Mouse (Mus musculus) left cerebral cortex, adult 18-20 months (tissue): ENCODE results near the gene Rilpl1. TPM values are rescaled to one million over a fixed set of nuclear protein-coding genes. Genes with fewer than 3 reads are reported as not detected.
A peak's percentile ranks its signal among the peaks of the same experiment; 100 is the strongest.
"Not testable (repeated sequence)": the region's sequence is repeated elsewhere in the genome, so short reads cannot be mapped to it uniquely, and the experiment has no call there.

ENCODE experiments used
- DNase-seq, 2 experiments: peaks; one replicate each; pipeline ENCODE4 v3.0.0; 2021 to 2022; ENCODE audit warnings: low spot score in 2 of 2, mixed read lengths in 1 of 2
- long read RNA-seq, 2 experiments: library from polyadenylated mRNA; stranded (forward); transcript quantifications; one replicate each; pipeline ENCODE4 v2.0.0; 2021
- total RNA-seq, 2 experiments: library from RNA; stranded (reverse); gene quantifications; 2 replicates each; pipeline ENCODE4 v1.2.3; 2021

The Rilpl1 gene
- total RNA-seq, result 10 to 100 TPM; 85.1 to 93.3 TPM
- long read RNA-seq, experiment 1, transcript Rilpl1-201 (7 exons, 2,249 nt), result major isoform, 141 of 160 reads
- long read RNA-seq, experiment 1, partial matches to known transcripts, result 10 of 160 reads
- long read RNA-seq, experiment 1, other reads (novel, unspliced or antisense), result 8 of 160 reads
- long read RNA-seq, experiment 2, transcript Rilpl1-201 (7 exons, 2,249 nt), result major isoform, 110 of 121 reads
- long read RNA-seq, experiment 2, partial matches to known transcripts, result 5 of 121 reads
- long read RNA-seq, experiment 2, other reads (novel, unspliced or antisense), result 6 of 121 reads

DNA sequence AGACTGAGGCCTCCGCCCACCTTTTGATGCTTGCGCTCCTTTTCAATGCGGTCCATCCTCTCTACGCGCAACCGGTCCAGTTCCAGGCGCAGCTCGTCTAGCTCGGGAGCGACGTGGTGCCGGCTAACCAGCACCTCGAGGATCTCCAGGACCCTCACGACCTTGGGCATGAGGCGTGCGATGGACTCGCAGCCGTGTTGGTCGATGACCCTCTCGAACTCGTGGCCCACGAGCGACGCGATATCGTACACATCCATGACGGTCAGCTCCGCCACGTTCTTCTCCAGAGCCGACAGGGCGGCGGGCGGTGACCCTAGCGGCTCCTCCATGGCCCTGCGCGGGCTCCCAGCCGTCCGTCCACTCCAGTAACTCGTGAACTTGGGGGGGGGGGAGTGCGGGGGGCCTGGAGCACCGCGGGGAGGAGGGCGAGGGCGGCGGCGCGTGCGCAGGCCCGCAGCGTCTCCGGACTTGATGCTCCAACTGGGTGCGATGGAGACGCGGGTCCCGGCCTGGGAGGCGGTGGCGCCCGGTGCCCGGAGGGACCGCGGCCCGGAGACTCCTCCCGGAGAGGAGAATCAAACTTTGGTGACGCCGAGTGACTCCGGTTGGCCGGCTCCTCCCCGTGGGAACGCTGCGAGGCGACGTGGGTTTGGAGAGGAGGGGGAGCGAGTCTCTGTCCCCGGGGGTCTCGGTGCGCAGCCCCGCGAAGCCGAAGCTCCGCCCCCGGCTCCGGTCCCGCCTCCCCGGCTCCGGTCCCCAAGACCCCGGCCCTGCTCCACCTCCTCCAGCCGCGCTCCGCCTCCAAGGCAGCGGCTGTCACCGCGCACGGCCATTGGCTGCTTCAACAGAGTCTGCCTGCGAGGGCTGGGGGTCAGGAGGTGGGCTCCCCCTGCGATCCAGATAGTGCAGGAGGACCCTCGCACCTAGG, at the start of gene Rilpl1:
Gene Rilpl1, minus strand, starts transcription at position 737 of the 928 bp plus-strand sequence.
- DNase-seq, result peak; percentile 69 to 80

DNA sequence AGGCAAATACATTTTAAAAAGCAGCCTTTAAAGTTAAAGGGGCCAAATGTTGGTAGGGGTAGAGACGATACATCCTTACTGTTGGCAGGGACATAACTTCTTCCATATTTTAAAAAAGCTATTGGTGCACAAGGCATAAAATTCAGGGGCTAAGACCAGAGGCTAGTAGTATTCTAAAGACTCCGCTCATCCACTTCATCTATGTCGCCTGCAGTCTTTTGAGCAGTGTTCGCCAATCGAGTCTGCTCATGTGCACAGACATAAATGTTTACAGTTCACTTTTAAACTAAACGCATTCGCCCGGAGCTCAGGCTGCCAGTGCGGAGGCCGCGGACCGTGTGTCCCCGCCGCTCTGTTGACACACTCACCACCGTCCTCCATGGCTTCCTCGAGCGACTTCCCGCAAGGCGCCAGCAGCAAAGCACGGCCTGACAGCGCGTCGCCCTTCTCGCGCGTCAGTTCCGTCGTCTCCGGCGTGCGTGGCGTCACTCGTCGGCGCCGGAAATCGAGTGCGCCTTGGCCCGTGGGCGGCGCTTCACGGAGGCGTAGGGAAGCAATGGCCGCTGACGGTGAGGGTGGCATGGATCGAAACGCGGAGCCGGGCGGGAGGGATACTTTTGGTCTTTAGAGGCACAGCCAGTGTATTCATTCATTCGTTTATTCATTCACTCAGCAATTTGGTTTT, 47.6 kb upstream of the Rilpl1 start, which contains the start of the genes Eif2b1 and Gtf2h3:
Gene Eif2b1, minus strand, starts transcription at position 499 of the 685 bp plus-strand sequence.
Gene Gtf2h3, plus strand, starts transcription at position 508 of the 685 bp plus-strand sequence.
- DNase-seq, result peak; percentile 97

DNA sequence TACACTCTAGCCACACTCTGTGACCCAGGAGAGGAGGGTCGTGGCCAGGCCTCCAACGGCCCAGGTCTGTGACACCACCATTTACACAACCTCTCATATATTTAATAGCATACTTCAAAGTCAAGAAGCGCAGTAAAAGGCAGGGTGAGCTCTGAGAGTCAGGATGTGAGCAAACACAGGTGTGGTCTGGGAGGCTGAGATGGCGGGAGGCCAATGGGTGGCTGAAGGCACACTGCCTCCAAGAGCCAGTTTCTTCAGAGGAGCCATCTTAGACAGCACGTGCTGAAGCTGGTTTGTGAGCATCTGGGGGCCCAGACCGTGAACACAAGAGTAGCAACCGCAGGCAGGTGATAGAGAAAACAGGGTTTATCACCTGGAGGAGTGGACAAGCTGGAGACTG, 44.3 kb upstream of the Rilpl1 start:
- DNase-seq, result no peak

DNA sequence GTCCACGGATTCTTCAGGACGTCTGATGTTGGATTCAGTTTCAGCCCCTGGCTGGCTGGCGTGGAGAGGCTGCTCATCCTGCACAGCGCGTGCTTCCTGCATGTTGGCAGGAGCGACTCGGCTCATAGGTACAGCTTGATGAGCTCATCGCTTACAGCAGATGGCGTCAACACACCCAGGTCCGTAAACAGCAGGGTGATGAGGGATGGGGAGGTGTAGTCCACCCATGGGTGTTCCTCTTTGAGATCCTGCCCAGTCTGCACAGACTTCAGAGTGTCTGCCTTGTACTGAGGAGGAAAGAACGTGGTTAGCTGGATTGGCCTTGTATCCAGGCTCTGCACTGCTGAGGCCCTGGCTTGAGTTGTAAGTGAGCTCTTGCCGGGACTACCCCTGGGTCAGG, 39.9 kb upstream of the Rilpl1 start:
- DNase-seq, result peak; percentile 62 to 71

DNA sequence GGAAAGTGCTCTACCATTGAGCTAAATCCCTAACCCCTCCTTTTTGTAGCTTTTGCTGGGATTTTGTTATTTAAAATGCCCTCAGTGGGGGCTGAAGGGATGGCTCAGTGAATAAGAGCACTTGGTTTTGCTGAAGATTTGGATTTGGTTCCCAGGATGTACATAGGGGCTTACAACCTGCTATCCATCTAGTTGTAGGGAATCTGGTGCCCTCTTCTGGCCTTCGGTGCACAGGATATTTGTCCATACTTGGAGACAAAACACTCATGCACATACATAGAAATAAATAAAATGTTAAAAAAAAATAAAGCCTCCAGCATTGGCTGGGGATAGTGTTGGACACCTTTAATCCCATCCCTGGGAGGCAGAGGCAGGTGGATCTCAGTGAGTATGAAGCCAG, 24.0 kb upstream of the Rilpl1 start:
- no peak for DNase-seq

DNA sequence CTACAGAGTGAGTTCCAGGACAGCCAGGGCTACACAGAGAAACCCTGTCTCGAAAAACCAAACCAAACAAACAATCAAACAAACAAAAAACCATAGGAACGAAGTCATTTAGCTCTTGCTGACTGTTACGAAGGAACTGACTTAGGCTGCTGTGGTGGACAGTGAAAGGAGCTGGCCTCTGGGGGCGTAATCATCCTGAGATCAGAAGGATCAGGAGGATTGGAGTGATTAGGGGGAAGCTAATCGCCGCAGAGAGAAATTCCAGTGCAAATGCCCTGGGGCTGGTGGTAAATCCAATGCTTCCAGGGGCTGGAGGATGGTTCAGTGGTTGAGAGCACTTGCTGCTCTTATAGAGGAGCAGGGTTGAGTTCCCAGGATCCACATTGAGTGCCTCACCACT, 22.4 kb upstream of the Rilpl1 start:
- no peak for DNase-seq

DNA sequence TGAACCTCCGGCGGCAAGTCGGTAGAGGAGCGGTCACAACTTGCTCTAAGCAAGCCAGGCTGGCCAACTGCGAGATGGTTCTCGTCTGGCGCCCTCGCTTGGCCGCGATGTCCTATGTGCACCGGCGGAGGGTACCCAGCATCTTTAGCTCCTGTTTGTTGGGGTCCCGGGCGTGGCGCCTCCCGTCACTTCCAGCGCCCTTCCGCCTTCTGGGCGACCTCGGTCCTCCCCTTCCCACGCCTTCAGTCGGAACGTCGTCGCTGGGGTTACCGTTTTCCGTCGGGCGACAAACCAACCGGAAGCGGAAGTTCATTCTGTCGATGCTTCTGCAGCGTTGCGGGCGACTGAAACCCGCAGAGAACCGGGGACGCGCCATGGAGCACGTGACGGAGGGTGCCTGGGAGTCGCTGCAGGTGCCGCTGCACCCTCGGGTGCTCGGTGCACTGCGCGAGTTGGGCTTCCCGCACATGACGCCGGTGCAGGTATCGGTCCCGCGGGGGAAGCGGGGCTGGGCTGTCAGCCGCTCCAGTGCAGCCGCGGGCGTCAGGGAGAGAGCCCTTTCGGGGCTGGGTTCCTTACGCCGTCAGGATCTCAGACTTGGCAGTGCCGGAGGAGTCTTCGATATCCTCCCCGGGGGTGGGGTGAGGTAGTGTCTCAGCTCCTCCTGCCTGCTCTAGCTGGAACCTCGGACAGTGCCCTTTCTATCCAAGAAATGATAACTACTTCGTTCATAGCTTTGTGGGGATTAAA, 21.5 kb upstream of the Rilpl1 start, which contains the start of gene Ddx55:
Gene Ddx55, plus strand, starts transcription at position 307 of the 750 bp plus-strand sequence.
- peak; percentile 88 to 92 for DNase-seq

DNA sequence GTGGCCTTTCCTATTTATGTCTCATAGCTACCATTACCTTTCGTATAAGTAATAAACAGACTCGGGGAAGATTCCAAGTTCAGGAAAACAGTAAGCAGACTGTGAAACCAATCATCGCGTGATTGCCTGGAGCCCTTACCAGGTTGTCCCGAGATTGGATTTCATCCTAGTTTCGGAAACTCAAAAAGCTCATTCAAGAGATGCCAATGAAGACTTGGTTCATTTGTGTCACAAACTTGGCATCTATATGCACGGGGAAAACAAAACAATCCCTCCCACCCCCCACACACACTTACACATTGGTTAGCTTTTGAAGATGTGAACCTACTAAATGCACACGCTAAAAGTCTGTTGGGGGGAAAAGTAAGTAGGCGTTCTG, 20.9 kb upstream of the Rilpl1 start:
- no peak for DNase-seq

DNA sequence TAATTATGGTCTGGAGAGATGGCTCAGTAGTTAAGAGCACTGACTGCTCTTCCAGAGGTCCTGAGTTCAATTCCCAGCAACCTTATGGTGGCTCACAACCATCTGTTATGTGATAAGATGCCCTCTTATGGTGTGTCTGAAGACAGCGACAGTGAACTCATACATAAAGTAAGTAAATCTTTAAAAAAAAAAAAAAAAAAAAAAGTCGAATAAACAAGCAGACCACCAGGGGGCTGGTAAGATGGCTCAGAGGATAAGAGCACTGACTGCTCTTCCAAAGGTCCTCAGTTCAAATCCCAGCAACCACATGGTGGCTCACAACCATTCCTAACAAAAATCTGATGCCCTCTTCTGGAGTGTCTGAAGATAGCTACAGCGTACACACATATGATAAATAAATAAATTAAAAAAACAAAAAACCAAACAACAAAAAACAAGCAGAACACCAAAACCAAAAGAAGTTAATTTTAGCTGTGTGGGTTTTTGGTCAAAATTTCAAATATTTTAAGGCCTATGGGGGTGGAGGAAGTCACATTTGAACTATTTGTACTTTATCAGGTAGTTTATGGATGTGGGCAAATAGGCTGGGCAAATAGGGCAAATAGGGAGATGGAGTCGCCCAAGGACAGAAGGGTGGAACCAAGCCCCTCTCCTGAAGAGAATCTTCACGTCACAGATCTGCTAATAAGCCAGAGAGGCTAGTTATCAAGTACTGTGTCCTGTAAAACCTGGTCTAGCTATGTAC, 20.3 kb upstream of the Rilpl1 start:
- DNase-seq, result not testable (repeated sequence)

DNA sequence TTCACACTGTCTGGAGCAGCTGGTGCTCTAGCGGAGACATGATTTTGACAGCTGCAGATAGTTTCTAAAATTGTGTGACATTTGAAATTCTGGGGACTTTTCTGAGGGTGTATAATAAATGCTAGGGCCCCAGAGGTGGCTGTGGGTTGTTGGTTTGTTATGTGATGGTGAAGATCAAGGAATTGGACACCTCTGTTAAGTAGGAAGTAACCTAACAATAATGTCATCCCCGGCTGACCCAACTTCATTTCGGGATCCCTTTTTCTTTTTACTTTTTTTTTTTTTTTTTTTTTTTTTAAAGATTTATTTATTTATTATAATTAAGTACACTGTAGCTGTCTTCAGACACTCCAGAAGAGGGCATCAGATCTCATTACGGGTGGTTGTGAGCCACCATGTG, 19.5 kb upstream of the Rilpl1 start:
- DNase-seq, result not testable (repeated sequence)

DNA sequence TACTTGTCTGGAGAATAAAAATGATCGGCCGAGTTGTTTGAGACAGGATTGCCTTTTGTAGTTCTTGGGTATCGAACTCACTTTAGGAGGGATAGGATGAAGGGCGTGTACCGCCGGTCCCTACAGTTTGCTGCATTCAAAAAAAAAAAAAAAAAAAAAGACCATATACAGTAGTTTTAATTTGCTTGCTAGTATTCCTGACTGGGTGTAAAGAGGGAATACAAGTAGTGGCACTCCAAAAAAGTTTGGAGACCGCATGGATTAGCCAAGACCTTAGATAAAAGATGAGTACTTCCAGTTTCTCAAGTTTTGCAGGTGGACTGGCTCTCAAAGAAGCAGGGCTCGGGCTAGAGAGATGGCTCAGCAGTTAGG, 10.4 kb upstream of the Rilpl1 start:
- no peak for DNase-seq

DNA sequence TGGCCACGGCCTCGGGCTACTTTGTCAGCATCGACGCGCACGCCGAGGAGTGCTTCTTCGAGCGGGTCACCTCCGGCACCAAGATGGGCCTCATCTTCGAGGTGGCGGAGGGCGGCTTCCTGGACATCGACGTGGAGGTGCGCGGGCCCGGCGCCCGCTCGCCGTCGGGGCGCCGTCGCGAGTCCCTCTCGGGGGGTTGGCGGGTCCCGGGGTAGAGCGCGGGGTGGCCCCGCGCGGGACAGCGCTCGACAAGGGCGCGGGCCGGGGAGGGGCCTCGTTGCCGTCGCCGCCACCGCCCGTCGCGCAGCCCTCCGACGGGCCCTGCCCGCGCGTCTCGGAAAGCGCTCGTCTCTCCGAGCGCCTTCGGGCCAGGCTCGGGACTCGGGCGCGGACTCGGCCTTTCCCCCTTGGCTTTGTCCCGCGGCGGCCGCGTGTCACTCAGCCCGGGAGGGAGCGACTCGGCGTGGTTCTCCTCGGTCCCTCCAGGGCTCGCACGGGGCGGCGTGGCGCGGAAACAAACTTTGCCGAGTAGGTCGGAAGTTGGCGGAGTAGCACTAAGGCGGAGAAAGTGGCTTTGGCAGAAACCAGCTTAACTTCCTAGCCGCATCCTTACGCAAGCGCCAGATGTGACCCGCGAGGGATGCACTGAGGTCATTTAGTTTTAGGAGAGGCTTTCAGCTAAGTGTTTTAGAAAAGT, 9.9 kb upstream of the Rilpl1 start:
- DNase-seq, result peak in 1 of 2 experiments; percentile 29

DNA sequence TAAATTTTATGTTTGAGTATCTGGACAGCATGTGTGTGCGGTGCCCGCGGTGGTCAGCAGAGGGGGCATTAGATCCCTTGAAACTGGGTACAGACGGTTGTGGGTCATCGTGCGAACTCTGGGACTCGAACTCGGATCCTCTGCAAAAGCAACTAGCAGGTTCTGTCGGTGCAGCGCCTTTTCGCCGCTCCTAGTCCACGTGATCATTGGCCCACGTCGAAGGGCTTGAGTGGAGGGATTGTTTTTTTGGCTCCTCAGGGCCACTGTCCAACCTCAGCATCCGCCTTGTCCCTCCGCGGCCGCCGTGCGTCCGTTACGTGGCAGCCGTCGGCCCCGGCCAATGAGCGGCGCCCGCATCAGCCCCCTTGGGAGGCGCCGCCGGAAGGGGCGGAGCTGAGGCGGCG, 9.2 kb upstream of the Rilpl1 start, which contains the start of gene Tmed2:
Gene Tmed2, plus strand, starts transcription at position 313 of the 404 bp plus-strand sequence.
- DNase-seq, result peak; percentile 96 to 97

DNA sequence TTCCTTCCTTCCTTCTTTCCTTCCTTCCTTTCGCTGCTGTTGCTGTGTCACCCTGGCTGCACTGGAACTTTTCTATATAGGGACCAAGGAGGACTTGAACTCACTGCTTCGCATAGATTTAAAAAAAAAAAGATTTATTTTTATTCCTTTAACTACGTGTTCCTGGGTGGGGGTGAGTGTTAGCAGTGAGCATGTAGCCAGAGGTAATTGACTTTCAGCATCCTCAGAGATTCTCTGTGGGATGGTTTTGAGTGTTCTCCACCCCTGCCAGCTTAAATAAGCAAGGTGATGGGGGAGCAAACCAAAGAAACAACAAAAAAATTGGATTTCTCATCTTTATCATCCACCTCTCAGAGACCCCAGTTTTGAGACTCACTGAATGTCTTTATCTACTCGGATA, 8.7 kb upstream of the Rilpl1 start:
- no peak for DNase-seq

DNA sequence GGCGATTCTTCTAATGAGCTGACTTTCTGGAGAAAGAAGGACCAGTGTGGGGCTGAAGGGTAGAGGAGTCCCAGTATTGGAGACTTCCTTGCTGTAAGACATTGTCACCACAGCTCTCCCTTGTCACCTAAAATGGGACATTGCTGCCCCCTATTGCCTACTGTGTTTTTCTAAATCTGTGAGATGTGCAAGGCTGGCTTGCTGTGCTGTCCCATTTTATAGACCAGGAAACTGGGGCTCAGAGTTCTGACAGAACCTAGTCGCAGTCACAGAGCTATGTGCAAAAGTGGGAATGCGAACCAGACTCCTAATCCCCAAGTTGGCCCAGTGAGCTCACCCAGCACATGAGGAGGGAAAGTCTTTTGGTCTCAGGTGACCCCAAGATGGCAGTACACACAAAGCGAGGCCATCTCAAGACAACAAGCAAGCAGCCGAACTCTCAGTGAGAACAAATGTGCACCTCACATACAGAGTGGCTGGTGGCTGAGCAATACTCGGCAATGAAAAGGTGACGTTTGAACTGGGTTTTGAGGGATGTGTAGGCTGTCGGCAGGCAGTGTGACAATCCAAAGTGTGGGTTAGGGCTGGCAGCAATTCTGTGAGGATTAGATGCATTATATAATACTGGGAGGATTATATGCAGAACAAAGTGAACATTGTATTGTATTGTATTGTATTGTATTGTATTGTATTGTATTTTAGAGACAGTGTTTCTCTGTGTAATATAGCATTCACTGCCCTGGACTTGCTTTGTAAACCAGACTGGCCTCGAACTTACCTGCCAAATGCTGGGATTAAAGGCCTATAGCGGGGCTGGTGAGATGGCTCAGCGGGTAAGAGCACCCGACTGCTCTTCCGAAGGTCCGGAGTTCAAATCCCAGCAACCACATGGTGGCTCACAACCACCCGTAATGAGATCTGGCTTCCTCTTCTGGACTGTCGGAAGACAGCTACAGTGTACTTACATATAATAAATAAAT, 7.9 kb upstream of the Rilpl1 start:
- DNase-seq, result peak; percentile 72 to 77

DNA sequence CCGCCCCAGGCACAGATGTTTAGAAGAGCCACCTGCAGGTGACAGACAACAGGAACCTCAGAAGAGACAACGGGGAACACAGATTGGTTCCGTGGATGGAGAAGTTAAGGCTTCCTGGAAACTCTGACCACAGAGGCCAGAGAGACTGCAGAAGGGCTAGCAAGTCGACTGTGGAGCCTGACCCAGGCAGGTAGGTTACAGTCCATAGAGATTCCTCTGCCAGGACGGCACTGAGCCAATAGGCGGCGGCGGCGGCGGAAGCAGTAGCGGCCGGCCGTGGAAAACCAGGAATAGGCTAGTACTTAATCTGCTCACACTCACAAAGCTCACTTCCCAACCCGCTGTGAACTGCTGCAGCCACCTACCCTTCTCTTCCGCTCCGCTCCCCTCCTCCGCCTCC, 5.6 kb upstream of the Rilpl1 start:
- peak; percentile 29 to 47 for DNase-seq

DNA sequence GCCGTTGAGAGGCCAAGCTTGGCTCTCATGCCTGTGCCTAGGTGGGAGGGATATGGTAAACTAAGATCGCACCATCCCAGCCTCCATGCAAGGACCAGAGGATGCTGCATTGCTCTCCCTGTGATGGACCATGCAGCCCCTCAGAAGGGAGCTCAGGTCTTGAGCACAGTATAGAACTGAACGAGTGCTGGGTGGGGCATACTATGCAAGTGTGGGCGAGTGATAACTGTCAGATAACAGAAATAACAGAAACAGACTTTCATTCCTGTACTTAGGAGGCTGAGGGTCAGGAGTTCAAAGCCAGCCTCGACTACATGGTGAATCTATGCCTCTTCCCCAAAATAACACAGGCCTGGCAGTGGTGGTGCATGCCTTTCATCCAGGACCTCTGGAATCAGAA, 3.8 kb upstream of the Rilpl1 start:
- DNase-seq, result no peak

DNA sequence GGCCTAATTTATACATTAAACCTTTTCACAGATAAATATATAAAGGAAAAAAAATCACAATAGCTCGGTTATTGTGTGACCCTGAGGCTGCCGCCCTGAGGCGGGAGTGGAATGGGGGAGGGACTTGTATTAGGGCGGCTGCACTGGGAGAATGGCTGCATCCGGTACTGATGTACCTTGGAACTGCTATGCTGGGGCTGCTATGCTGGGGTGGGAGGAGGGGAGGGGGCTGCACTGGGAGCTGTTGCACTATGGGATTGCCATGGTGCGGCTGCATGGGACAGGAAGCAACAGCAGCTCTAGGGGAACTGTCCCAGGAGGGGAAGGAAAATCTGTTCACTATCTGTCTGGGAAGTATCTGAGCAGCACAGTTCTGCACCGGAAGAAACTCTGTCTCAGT, 1.3 kb upstream of the Rilpl1 start:
- no peak for DNase-seq
